Mouse (Mus musculus): ENCODE measurements around the gene Wnt9a. TPM values are rescaled to one million over a fixed set of nuclear protein-coding genes. Genes with fewer than 3 reads are reported as not detected.

Wnt9a gene
- total and polyA plus RNA-seq, 2 experiments from 2014 or later, result 2.3 to 5.6 TPM

DNA sequence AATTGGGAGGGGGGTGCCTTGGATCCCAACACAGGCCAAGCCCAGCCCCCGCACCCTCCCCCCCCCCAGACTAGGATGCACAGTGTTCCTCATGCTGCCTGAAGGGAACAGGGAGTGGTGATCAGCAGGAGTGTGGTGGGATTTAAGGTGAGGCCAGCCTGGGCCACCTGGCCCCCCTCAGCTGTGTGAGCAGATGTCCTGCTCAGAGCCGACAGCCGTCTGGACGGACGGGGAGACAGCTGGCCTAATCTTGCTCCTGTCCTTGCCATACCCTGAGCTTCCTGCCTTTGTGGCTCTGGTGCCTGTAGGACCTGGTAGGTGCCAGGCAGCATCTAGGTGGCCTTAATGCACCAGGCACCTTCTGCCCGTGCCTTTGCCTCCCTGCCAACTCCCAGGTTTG, 5.3 kb downstream of the Wnt9a start:
- Histone ChIP-seq H3K27ac (ENCODE audit: low read depth, low read length) (no peak overlapping the region), H3K27me3 (ENCODE audit: insufficient read depth, low read length) (peaks cover 43% of the 10 kb centered on the region), H3K9ac (replicated peaks; ENCODE audit: low read length, poor library complexity, severe bottlenecking) (no peak overlapping the region), H3K4me1 (ENCODE audit: insufficient read depth, low read length) (peaks cover 4% of the 10 kb centered on the region; the same call in 1 of the 2 replicates), H3K9me3 (ENCODE audit: low read length) (no peaks in the 10 kb centered on the region), H3K36me3 (ENCODE audit: insufficient read depth, low read length) (no peaks in the 10 kb centered on the region), H3K4me3 (ENCODE audit: low read depth, low read length) (no peak overlapping the region), H3K4me2 (ENCODE audit: low read depth, low read length, poor library complexity, severe bottlenecking) (no peak overlapping the region)
- no peak for TF ChIP-seq CTCF (IDR thresholded peaks at IDR 0.05)
- ATAC-seq (ENCODE audit: low FRiP score) (no peak), DNase-seq (ENCODE audit: low spot score) (no peak)
- 47% methylated on average over 6 of the region's 6 CpGs for WGBS

DNA sequence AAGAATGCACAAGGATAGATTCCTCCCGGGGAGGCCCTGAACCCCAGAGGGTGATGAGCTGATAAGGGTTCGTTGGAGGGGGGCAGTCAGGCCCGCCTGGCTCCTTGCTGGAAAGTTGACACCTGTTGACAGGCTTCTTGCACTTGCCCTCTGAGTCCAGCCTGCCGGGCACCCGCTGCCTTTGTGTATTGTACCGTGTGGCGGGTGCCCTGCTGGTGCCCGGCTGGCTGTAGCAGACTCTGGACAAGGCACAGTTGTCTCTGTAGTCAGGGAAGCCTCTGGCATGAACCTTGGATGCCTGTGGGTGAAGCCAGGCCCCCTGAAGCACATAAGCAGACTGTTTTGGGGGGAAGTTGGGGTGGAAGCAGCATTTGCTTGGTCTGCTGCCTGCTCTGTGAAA, 5.8 kb downstream of the Wnt9a start:
- 59% methylated on average over 8 of the region's 8 CpGs for WGBS
- no peak for ATAC-seq (ENCODE audit: low FRiP score)
- peaks cover 3% of the 10 kb centered on the region; the same call in 1 of the 2 replicates for H3K4me1 ChIP-seq (ENCODE audit: insufficient read depth, low read length)

DNA sequence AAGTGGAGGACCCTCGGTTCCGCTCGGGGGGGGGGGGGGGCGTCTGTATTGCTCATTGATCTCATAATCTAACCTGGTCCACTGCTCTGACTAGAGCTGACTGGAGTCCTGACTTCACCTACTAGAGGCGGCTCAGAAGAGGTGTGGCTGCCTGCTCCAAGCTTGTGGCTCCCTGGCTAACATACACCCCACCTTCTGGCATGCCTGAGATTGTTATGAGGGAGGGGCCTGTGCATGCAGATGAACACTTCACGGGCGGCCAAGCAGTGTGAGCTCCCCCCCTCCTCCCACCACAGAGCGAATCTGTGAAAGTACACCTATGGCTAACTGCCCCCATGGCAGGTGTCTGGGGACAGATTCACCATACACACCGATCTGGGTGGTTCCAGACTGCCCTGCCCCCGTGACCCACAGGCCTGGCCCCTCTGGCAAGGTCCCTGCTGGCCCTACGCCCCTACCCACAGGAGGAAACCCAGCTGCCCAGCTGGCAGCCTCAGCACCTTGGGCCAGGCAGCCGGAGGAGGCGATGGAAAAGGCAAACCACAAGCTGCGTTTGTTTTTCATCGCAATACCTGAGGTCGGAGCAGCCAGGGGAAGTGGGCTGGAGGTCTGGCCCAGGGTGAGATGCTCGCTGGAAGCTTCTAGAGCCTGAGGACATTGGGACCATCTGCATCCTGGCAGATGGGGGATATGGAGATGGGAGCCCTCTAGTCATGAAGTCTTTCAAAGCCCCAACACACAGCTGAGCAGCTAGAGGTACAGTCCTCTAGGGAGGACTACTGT, 6.5 kb downstream of the Wnt9a start:
- H3K4me1 ChIP-seq (ENCODE audit: insufficient read depth, low read length), result no peaks in the 10 kb centered on the region
- peaks cover 32% of the 10 kb centered on the region for H3K27me3 ChIP-seq (ENCODE audit: insufficient read depth, low read length)
- H3K27ac ChIP-seq (ENCODE audit: low read depth, low read length), result no peak overlapping the region
- no peaks in the 10 kb centered on the region for H3K36me3 ChIP-seq (ENCODE audit: insufficient read depth, low read length)
- H3K9me3 ChIP-seq (ENCODE audit: low read length), result no peaks in the 10 kb centered on the region
- H3K4me2 ChIP-seq (ENCODE audit: low read depth, low read length, poor library complexity, severe bottlenecking), result no peak overlapping the region
- DNase-seq (ENCODE audit: low spot score) (no peak), ATAC-seq (ENCODE audit: low FRiP score) (no peak)
- 62% methylated on average over 17 of the region's 17 CpGs for WGBS
- TF ChIP-seq CTCF (IDR thresholded peaks at IDR 0.05), result no peak
- H3K9ac ChIP-seq (replicated peaks; ENCODE audit: low read length, poor library complexity, severe bottlenecking), result no peak overlapping the region
- no peak overlapping the region for H3K4me3 ChIP-seq (ENCODE audit: low read depth, low read length)

More for the DNA sequence above, 5.8 kb downstream of the Wnt9a start:
- H3K27ac ChIP-seq (ENCODE audit: low read depth, low read length), result no peak overlapping the region
- H3K27me3 ChIP-seq (ENCODE audit: insufficient read depth, low read length), result peaks cover 38% of the 10 kb centered on the region
- DNase-seq (ENCODE audit: low spot score), result no peak
- no peak overlapping the region for H3K4me2 ChIP-seq (ENCODE audit: low read depth, low read length, poor library complexity, severe bottlenecking)
- H3K9me3 ChIP-seq (ENCODE audit: low read length), result no peaks in the 10 kb centered on the region
- TF ChIP-seq CTCF (IDR thresholded peaks at IDR 0.05), result no peak
- H3K9ac ChIP-seq (replicated peaks; ENCODE audit: low read length, poor library complexity, severe bottlenecking), result no peak overlapping the region
- H3K36me3 ChIP-seq (ENCODE audit: insufficient read depth, low read length), result no peaks in the 10 kb centered on the region
- H3K4me3 ChIP-seq (ENCODE audit: low read depth, low read length), result no peak overlapping the region

DNA sequence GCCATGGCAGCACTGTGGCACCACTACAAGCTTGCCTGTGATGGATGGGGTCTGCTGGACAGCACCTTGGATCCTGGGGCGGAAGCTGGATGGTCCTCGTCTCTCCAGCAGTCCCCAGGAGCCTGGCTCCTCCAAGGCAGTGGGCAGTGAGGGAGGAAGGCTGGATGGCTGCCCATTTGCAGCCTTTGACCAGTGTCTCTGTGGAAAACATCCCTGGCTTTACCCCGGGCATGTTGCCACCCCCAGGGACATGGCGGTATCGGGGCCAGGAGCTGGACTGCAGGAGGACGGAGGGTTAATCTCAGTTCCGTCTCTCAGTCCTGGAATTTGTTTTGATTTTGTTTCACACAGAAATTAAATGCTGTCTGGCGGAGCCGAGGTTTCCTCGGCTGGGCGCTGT, 7.2 kb downstream of the Wnt9a start:
- no peaks in the 10 kb centered on the region for H3K36me3 ChIP-seq (ENCODE audit: insufficient read depth, low read length)
- no peaks in the 10 kb centered on the region for H3K9me3 ChIP-seq (ENCODE audit: low read length)
- TF ChIP-seq CTCF (IDR thresholded peaks at IDR 0.05), result no peak
- H3K9ac ChIP-seq (replicated peaks; ENCODE audit: low read length, poor library complexity, severe bottlenecking), result no peak overlapping the region
- no peak for ATAC-seq (ENCODE audit: low FRiP score)
- 64% methylated on average over 11 of the region's 11 CpGs for WGBS
- H3K27ac ChIP-seq (ENCODE audit: low read depth, low read length), result no peak overlapping the region
- H3K27me3 ChIP-seq (ENCODE audit: insufficient read depth, low read length), result peaks cover 25% of the 10 kb centered on the region
- no peak overlapping the region for H3K4me3 ChIP-seq (ENCODE audit: low read depth, low read length)
- no peak overlapping the region for H3K4me2 ChIP-seq (ENCODE audit: low read depth, low read length, poor library complexity, severe bottlenecking)
- H3K4me1 ChIP-seq (ENCODE audit: insufficient read depth, low read length), result no peaks in the 10 kb centered on the region
- peak; percentile 43 for DNase-seq (ENCODE audit: low spot score)

DNA sequence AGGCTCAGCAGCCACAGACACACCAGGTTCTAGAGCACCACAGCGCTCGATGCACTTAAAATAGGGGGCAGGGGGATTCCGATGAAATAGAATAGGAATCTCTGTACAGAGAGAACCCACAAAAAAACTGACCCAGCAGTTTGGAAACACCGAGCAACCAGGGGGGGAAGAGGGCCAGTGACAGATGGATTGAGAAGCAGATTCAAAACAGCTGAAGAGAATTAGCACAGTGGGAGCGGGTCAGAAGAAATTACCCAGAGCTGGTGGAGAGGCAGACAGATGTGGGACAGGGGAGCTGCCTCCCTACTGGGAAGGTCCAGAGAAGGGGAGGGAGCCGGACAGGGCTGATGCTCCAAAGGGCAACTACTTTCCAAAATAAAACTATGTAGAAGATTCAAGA, 9.8 kb downstream of the Wnt9a start:
- no peaks in the 10 kb centered on the region for H3K9me3 ChIP-seq (ENCODE audit: low read length)
- H3K4me2 ChIP-seq (ENCODE audit: low read depth, low read length, poor library complexity, severe bottlenecking), result no peak overlapping the region
- no peaks in the 10 kb centered on the region for H3K4me1 ChIP-seq (ENCODE audit: insufficient read depth, low read length)
- no peaks in the 10 kb centered on the region for H3K36me3 ChIP-seq (ENCODE audit: insufficient read depth, low read length)
- TF ChIP-seq CTCF (IDR thresholded peaks at IDR 0.05), result no peak
- DNase-seq (ENCODE audit: low spot score) (no peak), ATAC-seq (ENCODE audit: low FRiP score) (no peak)
- WGBS, result 54% methylated on average over 6 of the region's 6 CpGs
- no peak overlapping the region for H3K4me3 ChIP-seq (ENCODE audit: low read depth, low read length)
- no peak overlapping the region for H3K9ac ChIP-seq (replicated peaks; ENCODE audit: low read length, poor library complexity, severe bottlenecking)
- no peak overlapping the region for H3K27ac ChIP-seq (ENCODE audit: low read depth, low read length)
- H3K27me3 ChIP-seq (ENCODE audit: insufficient read depth, low read length), result peaks cover 16% of the 10 kb centered on the region

DNA sequence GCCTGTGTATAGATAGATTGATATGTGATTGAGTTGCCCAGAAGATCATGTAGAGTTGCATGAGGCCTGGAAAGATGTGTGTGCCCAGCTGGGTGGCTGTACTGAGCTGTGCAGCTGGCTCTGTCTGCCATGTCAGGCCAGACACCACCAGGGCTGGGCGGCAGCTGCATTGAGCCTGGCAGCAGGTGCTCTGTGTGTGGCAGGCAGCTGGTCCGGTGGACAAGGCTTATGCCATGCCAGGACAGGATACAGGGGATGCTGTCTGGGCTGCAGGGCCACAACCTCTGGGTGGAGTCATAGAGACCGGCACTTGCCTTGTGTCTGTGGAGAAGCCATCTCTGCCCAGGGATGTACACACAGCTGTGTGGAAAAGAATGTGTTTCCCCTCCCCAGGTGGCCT, 16.3 kb downstream of the Wnt9a start:
- Histone ChIP-seq H3K4me3 (ENCODE audit: low read depth, low read length) (no peak overlapping the region), H3K27me3 (ENCODE audit: insufficient read depth, low read length) (no peaks in the 10 kb centered on the region; the same call in 1 of the 2 replicates), H3K4me1 (ENCODE audit: insufficient read depth, low read length) (no peaks in the 10 kb centered on the region), H3K9me3 (ENCODE audit: low read length) (no peaks in the 10 kb centered on the region), H3K27ac (ENCODE audit: low read depth, low read length) (no peak overlapping the region), H3K36me3 (ENCODE audit: insufficient read depth, low read length) (no peaks in the 10 kb centered on the region), H3K9ac (replicated peaks; ENCODE audit: low read length, poor library complexity, severe bottlenecking) (no peak overlapping the region), H3K4me2 (ENCODE audit: low read depth, low read length, poor library complexity, severe bottlenecking) (no peak overlapping the region)
- DNase-seq (ENCODE audit: low spot score), result no peak
- 67% methylated on average over 3 of the region's 3 CpGs for WGBS
- no peak for ATAC-seq (ENCODE audit: low FRiP score)
- TF ChIP-seq CTCF (IDR thresholded peaks at IDR 0.05), result no peak

Data from midbrain, postnatal 0 days (tissue).